In the genomic region with DNA sequence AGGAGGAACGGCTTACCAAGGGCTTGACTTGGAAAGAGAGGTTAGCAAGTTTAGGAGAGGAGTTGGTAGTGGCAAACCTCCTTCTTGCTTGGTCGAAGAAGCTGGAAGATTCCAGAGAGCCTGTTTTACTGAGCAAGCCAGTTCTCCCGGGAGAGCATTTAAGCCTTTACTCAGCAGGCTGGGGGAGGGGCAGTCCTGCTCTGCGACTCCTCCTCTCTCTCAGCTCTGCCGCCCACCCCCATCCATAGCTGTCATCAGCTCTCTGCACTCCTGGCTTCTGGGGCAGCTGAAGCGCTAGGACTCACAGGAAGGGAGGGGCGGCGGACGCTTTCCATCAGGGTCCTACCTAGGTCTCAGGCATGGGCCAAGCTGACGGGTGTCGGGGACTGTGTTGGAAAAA, we compare ENCODE assay signal across 8 mouse cellular contexts. TPM values are rescaled to one million over a fixed set of nuclear protein-coding genes. Genes with fewer than 3 reads are reported as not detected.
DNase-seq lines count a peak whose midpoint lies in the region; ATAC-seq lines count a peak whose summit lies in the region.

No protein-coding gene starts in this region.

- 10% methylated on average over 11 of the region's 11 CpGs for WGBS in hindbrain, embryonic 13.5 days
- WGBS in liver, embryonic 13.5 days (ENCODE audit: insufficient replicate concordance), result 11% methylated on average over 11 of the region's 11 CpGs

- no peaks in the 10 kb centered on the region for H3K9me3 ChIP-seq in hindbrain, embryonic 13.5 days
- H3K9me3 ChIP-seq in liver, embryonic 13.5 days (replicated peaks), result no peaks in the 10 kb centered on the region

- 0 out of 2 replicates have a peak overlapping the region, but pooled peaks have one; percentile 0 for H3K9ac ChIP-seq in hindbrain, embryonic 13.5 days
- H3K9ac ChIP-seq in liver, embryonic 13.5 days, result no peak overlapping the region

- H3K4me2 ChIP-seq in hindbrain, embryonic 13.5 days, result peak overlapping the region; percentile 30
- peak overlapping the region; percentile 33 for H3K4me2 ChIP-seq in liver, embryonic 13.5 days

- peak; percentile 69 for DNase-seq in adrenal gland, postnatal 14 days
- no peak for DNase-seq in adrenal gland, adult 18-20 months (ENCODE audit: low spot score in 2 of 2)
- DNase-seq in urinary bladder, postnatal 4 days (ENCODE audit: low spot score in 2 of 2), result peak; percentile 61 to 77
- DNase-seq in urinary bladder, adult 18-20 months (ENCODE audit: low spot score in 2 of 2), result no peak
- DNase-seq in liver, embryonic 13.5 days, result no peak
- DNase-seq in retina, embryonic 14.5 days (ENCODE audit: low spot score), result peak; percentile 82
- no peak for DNase-seq in spleen, postnatal 14 days (ENCODE audit: low spot score in 2 of 2)

- H3K27me3 ChIP-seq in hindbrain, embryonic 13.5 days, result no peaks in the 10 kb centered on the region
- 0 out of 2 replicates have a peak, but pooled peaks cover 3% of the 10 kb centered on the region for H3K27me3 ChIP-seq in liver, embryonic 13.5 days

- ATAC-seq in hindbrain, embryonic 13.5 days (ENCODE audit: low FRiP score), result peak; percentile 78
- no peak for ATAC-seq in liver, embryonic 13.5 days (ENCODE audit: low read depth)

- peaks cover 49% of the 10 kb centered on the region for H3K4me1 ChIP-seq in hindbrain, embryonic 13.5 days (replicated peaks)
- H3K4me1 ChIP-seq in liver, embryonic 13.5 days (replicated peaks), result peaks cover 43% of the 10 kb centered on the region

- no peak overlapping the region for H3K4me3 ChIP-seq in hindbrain, embryonic 13.5 days
- no peak overlapping the region for H3K4me3 ChIP-seq in liver, embryonic 13.5 days (replicated peaks)

- no peaks in the 10 kb centered on the region for H3K36me3 ChIP-seq in hindbrain, embryonic 13.5 days
- no peaks in the 10 kb centered on the region for H3K36me3 ChIP-seq in liver, embryonic 13.5 days

- H3K27ac ChIP-seq in hindbrain, embryonic 13.5 days, result peak overlapping the region; percentile 80
- no peak overlapping the region for H3K27ac ChIP-seq in liver, embryonic 13.5 days

RNA-seq across cellular contexts. Expression of a gene that starts 28.9 kb away (rescaled TPM):
- 48.4 and 53.8 TPM in 2 replicates for total RNA-seq in adrenal gland, postnatal 14 days (2021)
- 10 to 100 TPM; 61.0 to 61.4 TPM for total RNA-seq in adrenal gland, adult 18-20 months (2021)
- 66.4 and 70.0 TPM in 2 replicates for polyA plus RNA-seq in hindbrain, embryonic 13.5 days (2015; fragmentation: Nextera tagmentation; extraction: Ambion mirVana)
- polyA plus RNA-seq in liver, embryonic 13.5 days (2015; fragmentation: Nextera tagmentation; extraction: Ambion mirVana), result 2.8 and 3.0 TPM in 2 replicates

Comparison
In these comparisons a context has a peak if more than half of its experiments do, and no peak if none do; other contexts are left out.
1. DNase-seq: peak in adrenal gland, postnatal 14 days (single experiment), urinary bladder, postnatal 4 days (2 of 2) and retina, embryonic 14.5 days (single experiment); none in adrenal gland, adult 18-20 months (0 of 2), urinary bladder, adult 18-20 months (0 of 2), liver, embryonic 13.5 days (single experiment) and spleen, postnatal 14 days (0 of 2).